Mouse (Mus musculus): Measurements from ENCODE around the gene Gpr152. TPM values are rescaled to one million over a fixed set of nuclear protein-coding genes. Genes with fewer than 3 reads are reported as not detected.

The Gpr152 gene
- polyA plus RNA-seq, 2 experiments, result not detected

GRCm38 (mm10) chr19:4114551-4114950, 25.0 kb upstream of the Gpr152 start:
- no peak for ATAC-seq (ENCODE audit: insufficient read depth)

GRCm38 (mm10) chr19:4115144-4115543, 24.4 kb upstream of the Gpr152 start:
- Histone ChIP-seq H3K9ac (replicated peaks) (no peak overlapping the region), H3K36me3 (replicated peaks; ENCODE audit: control insufficient read depth, insufficient read depth, low read depth) (peaks cover 16% of the 10 kb centered on the region; the same call in 1 of the 2 replicates), H3K4me3 (ENCODE audit: insufficient read depth in 1 of 2, low read depth in 2 of 2, low read length in 2 of 2) (no peak overlapping the region), H3K4me1 (replicated peaks; ENCODE audit: control insufficient read depth in 2 of 2, insufficient read depth in 2 of 2, low read length in 1 of 2) (peaks cover 9 to 13% of the 10 kb centered on the region in 2 experiments), H3K9me3 (ENCODE audit: control insufficient read depth, low read length) (no peaks in the 10 kb centered on the region), H3K4me2 (ENCODE audit: low read depth) (no peak overlapping the region), H3K27ac (no peak overlapping the region), H3K27me3 (ENCODE audit: control insufficient read depth, insufficient read depth, low read length) (no peaks in the 10 kb centered on the region)
- DNase-seq (ENCODE audit: low read depth in 3 of 3, low spot score in 3 of 3) (no peak), ATAC-seq (ENCODE audit: insufficient read depth) (no peak)
- no peak for TF ChIP-seq CTCF (IDR thresholded peaks at IDR 0.05; ENCODE audit: low read depth)
- TF ChIP-seq EP300 (IDR thresholded peaks at IDR 0.05; ENCODE audit: low read depth), result no peak
- WGBS (ENCODE audit: insufficient replicate concordance), result 88% methylated on average over 10 of the region's 10 CpGs

More at GRCm38 (mm10) chr19:4114551-4114950, 25.0 kb upstream of the Gpr152 start:
- no peaks in the 10 kb centered on the region for H3K27me3 ChIP-seq (ENCODE audit: control insufficient read depth, insufficient read depth, low read length)
- no peaks in the 10 kb centered on the region for H3K9me3 ChIP-seq (ENCODE audit: control insufficient read depth, low read length)
- H3K36me3 ChIP-seq (replicated peaks; ENCODE audit: control insufficient read depth, insufficient read depth, low read depth), result peaks cover 16% of the 10 kb centered on the region; the same call in 1 of the 2 replicates
- WGBS (ENCODE audit: insufficient replicate concordance), result 82% methylated on average over 10 of the region's 10 CpGs
- TF ChIP-seq EP300 (IDR thresholded peaks at IDR 0.05; ENCODE audit: low read depth) (no peak), CTCF (IDR thresholded peaks at IDR 0.05; ENCODE audit: low read depth) (no peak)
- H3K4me3 ChIP-seq (ENCODE audit: insufficient read depth in 1 of 2, low read depth in 2 of 2, low read length in 2 of 2), result no peak overlapping the region
- H3K9ac ChIP-seq (replicated peaks), result no peak overlapping the region
- H3K4me2 ChIP-seq (ENCODE audit: low read depth), result no peak overlapping the region
- H3K27ac ChIP-seq, result no peak overlapping the region
- peaks cover 9 to 13% of the 10 kb centered on the region in 2 experiments; a peak in 3 of 4 replicates for H3K4me1 ChIP-seq (replicated peaks; ENCODE audit: control insufficient read depth in 2 of 2, insufficient read depth in 2 of 2, low read length in 1 of 2)
- DNase-seq (ENCODE audit: low read depth in 3 of 3, low spot score in 3 of 3), result no peak

GRCm38 (mm10) chr19:4115816-4116215, 23.8 kb upstream of the Gpr152 start:
- no peak overlapping the region for H3K4me3 ChIP-seq (ENCODE audit: insufficient read depth in 1 of 2, low read depth in 2 of 2, low read length in 2 of 2)
- H3K36me3 ChIP-seq (replicated peaks; ENCODE audit: control insufficient read depth, insufficient read depth, low read depth), result peaks cover 16% of the 10 kb centered on the region; the same call in 1 of the 2 replicates
- TF ChIP-seq EP300 (IDR thresholded peaks at IDR 0.05; ENCODE audit: low read depth) (no peak), CTCF (IDR thresholded peaks at IDR 0.05; ENCODE audit: low read depth) (no peak)

GRCm38 (mm10) chr19:4117006-4117405, 22.6 kb upstream of the Gpr152 start:
- ATAC-seq (ENCODE audit: insufficient read depth), result no peak
- 93% methylated on average over 7 of the region's 7 CpGs for WGBS (ENCODE audit: insufficient replicate concordance)

More at GRCm38 (mm10) chr19:4115816-4116215, 23.8 kb upstream of the Gpr152 start:
- no peaks in the 10 kb centered on the region for H3K27me3 ChIP-seq (ENCODE audit: control insufficient read depth, insufficient read depth, low read length)
- no peak for ATAC-seq (ENCODE audit: insufficient read depth)
- H3K9me3 ChIP-seq (ENCODE audit: control insufficient read depth, low read length), result no peaks in the 10 kb centered on the region
- 78% methylated on average over 11 of the region's 11 CpGs for WGBS (ENCODE audit: insufficient replicate concordance)
- H3K4me2 ChIP-seq (ENCODE audit: low read depth), result no peak overlapping the region
- no peak for DNase-seq (ENCODE audit: low read depth in 3 of 3, low spot score in 3 of 3)
- no peak overlapping the region for H3K9ac ChIP-seq (replicated peaks)
- no peak overlapping the region for H3K27ac ChIP-seq
- peaks cover 16 to 19% of the 10 kb centered on the region in 2 experiments for H3K4me1 ChIP-seq (replicated peaks; ENCODE audit: control insufficient read depth in 2 of 2, insufficient read depth in 2 of 2, low read length in 1 of 2)

GRCm38 (mm10) chr19:4118350-4118749, 21.2 kb upstream of the Gpr152 start:
- Histone ChIP-seq H3K9ac (replicated peaks) (no peak overlapping the region), H3K4me1 (replicated peaks; ENCODE audit: control insufficient read depth in 2 of 2, insufficient read depth in 2 of 2, low read length in 1 of 2) (peaks cover 29 to 38% of the 10 kb centered on the region in 2 experiments), H3K27ac (no peak overlapping the region), H3K9me3 (ENCODE audit: control insufficient read depth, low read length) (no peaks in the 10 kb centered on the region), H3K4me2 (ENCODE audit: low read depth) (no peak overlapping the region), H3K4me3 (ENCODE audit: insufficient read depth in 1 of 2, low read depth in 2 of 2, low read length in 2 of 2) (no peak overlapping the region), H3K27me3 (ENCODE audit: control insufficient read depth, insufficient read depth, low read length) (no peaks in the 10 kb centered on the region), H3K36me3 (replicated peaks; ENCODE audit: control insufficient read depth, insufficient read depth, low read depth) (peaks cover 16% of the 10 kb centered on the region; the same call in 1 of the 2 replicates)
- ATAC-seq (ENCODE audit: insufficient read depth), result no peak
- DNase-seq (ENCODE audit: low read depth in 3 of 3, low spot score in 3 of 3), result no peak
- WGBS (ENCODE audit: insufficient replicate concordance), result 88% methylated on average over 2 of the region's 2 CpGs
- TF ChIP-seq CTCF (IDR thresholded peaks at IDR 0.05; ENCODE audit: low read depth), result no peak

More at GRCm38 (mm10) chr19:4117006-4117405, 22.6 kb upstream of the Gpr152 start:
- H3K4me1 ChIP-seq (replicated peaks; ENCODE audit: control insufficient read depth in 2 of 2, insufficient read depth in 2 of 2, low read length in 1 of 2), result peaks cover 26% of the 10 kb centered on the region in 2 experiments
- DNase-seq (ENCODE audit: low read depth in 3 of 3, low spot score in 3 of 3), result no peak
- no peak overlapping the region for H3K4me3 ChIP-seq (ENCODE audit: insufficient read depth in 1 of 2, low read depth in 2 of 2, low read length in 2 of 2)
- no peak overlapping the region for H3K4me2 ChIP-seq (ENCODE audit: low read depth)
- H3K9me3 ChIP-seq (ENCODE audit: control insufficient read depth, low read length), result no peaks in the 10 kb centered on the region
- H3K27me3 ChIP-seq (ENCODE audit: control insufficient read depth, insufficient read depth, low read length), result no peaks in the 10 kb centered on the region
- H3K9ac ChIP-seq (replicated peaks), result no peak overlapping the region
- TF ChIP-seq EP300 (IDR thresholded peaks at IDR 0.05; ENCODE audit: low read depth), result no peak
- H3K27ac ChIP-seq, result no peak overlapping the region
- H3K36me3 ChIP-seq (replicated peaks; ENCODE audit: control insufficient read depth, insufficient read depth, low read depth), result peaks cover 16% of the 10 kb centered on the region; the same call in 1 of the 2 replicates

Data from liver, embryonic 14.5 days (tissue).